Mouse (Mus musculus): ENCODE data around the gene Anapc16. TPM values are rescaled to one million over a fixed set of nuclear protein-coding genes. Genes with fewer than 3 reads are reported as not detected.
A peak's percentile ranks its signal among the peaks of the same experiment; 100 is the strongest.
"Not testable (repeated sequence)": the region's sequence is repeated elsewhere in the genome, so short reads cannot be mapped to it uniquely, and the experiment has no call there.

Anapc16 gene
- total RNA-seq, 2 experiments from 2014 or later: 45.0 to 46.0 TPM

GRCm38 (mm10) chr10:60003213-60003752 lies 348 bp upstream of the Anapc16 start:
- intact Hi-C loops (cut with DNase I): loop anchor here (10.0 kb wide), 1 partner anchor 242 kb away; no protein-coding TSS in a partner anchor
- DNase-seq: no peak

- DNase-seq: no peak
- intact Hi-C loops (cut with DNase I): loop anchor here (10.0 kb wide), 1 partner anchor 243 kb away; no protein-coding TSS in a partner anchor
These were observed 732 bp downstream of the Anapc16 start for GRCm38 (mm10) chr10:60002203-60002602.

- DNase-seq: not testable (repeated sequence)
- intact Hi-C loops (cut with DNase I): loop anchor here (10.0 kb wide), 1 partner anchor 243 kb away; no protein-coding TSS in a partner anchor
These were observed 1.3 kb downstream of the Anapc16 start for GRCm38 (mm10) chr10:60001663-60002062.

- intact Hi-C loops (cut with DNase I): loop anchor here (5.0 kb wide), 1 partner anchor 68 kb away; no protein-coding TSS in a partner anchor
- no peak for DNase-seq
These were observed 3.9 kb downstream of the Anapc16 start for GRCm38 (mm10) chr10:59999057-59999456.

- DNase-seq: peak in 1 of 2 experiments; percentile 39
- intact Hi-C loops (cut with DNase I): loop anchor here (5.0 kb wide), 1 partner anchor 70 kb away; no protein-coding TSS in a partner anchor
These were observed 5.3 kb downstream of the Anapc16 start for GRCm38 (mm10) chr10:59997591-59997990.

GRCm38 (mm10) chr10:59995889-59996288 lies 7.0 kb downstream of the Anapc16 start:
- DNase-seq: no peak
- intact Hi-C loops (cut with DNase I): loop anchor here (5.0 kb wide), 1 partner anchor 71 kb away; no protein-coding TSS in a partner anchor

- intact Hi-C loops (cut with DNase I); DNase-seq: not testable (repeated sequence)
These were observed 9.1 kb downstream of the Anapc16 start for GRCm38 (mm10) chr10:59993813-59994212.

GRCm38 (mm10) chr10:59992024-59992423 lies 10.9 kb downstream of the Anapc16 start:
- intact Hi-C loops (cut with DNase I): no loop called here
- no peak for DNase-seq

- intact Hi-C loops (cut with DNase I): no loop called here
- no peak for DNase-seq
These were observed 11.6 kb downstream of the Anapc16 start for GRCm38 (mm10) chr10:59991262-59991880.

GRCm38 (mm10) chr10:59990393-59990792 lies 12.5 kb downstream of the Anapc16 start:
- intact Hi-C loops (cut with DNase I): no loop called here

GRCm38 (mm10) chr10:59988036-59988435 lies 14.9 kb downstream of the Anapc16 start:
- intact Hi-C loops (cut with DNase I): loop anchor here (5.0 kb wide), 1 partner anchor 96 kb away; no protein-coding TSS in a partner anchor
- no peak for DNase-seq

More at GRCm38 (mm10) chr10:59990393-59990792, 12.5 kb downstream of the Anapc16 start:
- no peak for DNase-seq

GRCm38 (mm10) chr10:59982379-59982873 lies 20.5 kb downstream of the Anapc16 start:
- no peak for DNase-seq
- intact Hi-C loops (cut with DNase I): no loop called here

GRCm38 (mm10) chr10:59981792-59982191 lies 21.1 kb downstream of the Anapc16 start:
- no peak for DNase-seq
- intact Hi-C loops (cut with DNase I): no loop called here

GRCm38 (mm10) chr10:59981336-59981735 lies 21.6 kb downstream of the Anapc16 start:
- DNase-seq: no peak
- intact Hi-C loops (cut with DNase I): no loop called here

- intact Hi-C loops (cut with DNase I): no loop called here
- DNase-seq: no peak
These were observed 22.1 kb downstream of the Anapc16 start for GRCm38 (mm10) chr10:59980815-59981244.

- intact Hi-C loops (cut with DNase I): no loop called here
- DNase-seq: peak; percentile 53 to 85
These were observed 23.8 kb downstream of the Anapc16 start for GRCm38 (mm10) chr10:59978873-59979743.

GRCm38 (mm10) chr10:59978401-59978800 lies 24.5 kb downstream of the Anapc16 start:
- intact Hi-C loops (cut with DNase I): no loop called here

GRCm38 (mm10) chr10:59977715-59978343 lies 25.1 kb downstream of the Anapc16 start:
- DNase-seq: no peak
- intact Hi-C loops (cut with DNase I): no loop called here

More at GRCm38 (mm10) chr10:59978401-59978800, 24.5 kb downstream of the Anapc16 start:
- no peak for DNase-seq

- DNase-seq: no peak
- intact Hi-C loops (cut with DNase I): no loop called here
These were observed 25.8 kb downstream of the Anapc16 start for GRCm38 (mm10) chr10:59977141-59977540.

GRCm38 (mm10) chr10:59974786-59975185 lies 28.1 kb downstream of the Anapc16 start:
- DNase-seq: no peak
- intact Hi-C loops (cut with DNase I): no loop called here

Data from gastrocnemius, postnatal 36 days (tissue).